Mouse (Mus musculus) erythroblast, embryonic 14.5 days (primary cell): ENCODE data around the gene Fbn1.

Experiments used
- GATA1 ChIP-seq: IDR thresholded peaks from 2 replicates; pipeline ENCODE4 v1.6.1; 2012; ENCODE audit warnings: low read length, inconsistent platforms, mixed read lengths
- TAL1 ChIP-seq: IDR thresholded peaks from 3 replicates; pipeline ENCODE4 v1.6.1; 2012; ENCODE audit warnings: low read length, inconsistent platforms, mixed read lengths

DNA sequence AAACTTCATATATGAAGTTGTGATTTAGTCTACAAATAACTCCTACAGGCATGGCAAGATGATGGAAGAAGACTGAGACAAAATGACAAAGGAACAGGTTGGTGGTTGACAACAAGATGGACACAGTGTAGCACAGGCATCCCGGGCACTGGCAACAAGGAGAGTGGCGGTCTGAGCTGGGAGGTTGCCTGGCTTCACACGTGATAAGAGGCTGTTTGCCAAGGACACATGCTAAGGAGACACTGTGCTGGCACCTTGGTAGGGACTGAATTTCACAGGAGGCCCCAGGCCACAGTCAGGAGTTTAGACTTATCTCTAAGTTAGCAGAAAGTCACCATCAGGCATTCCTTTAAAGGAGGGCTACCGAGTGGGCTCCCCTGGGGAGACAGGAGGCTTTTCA, 88.1 kb downstream of the Fbn1 start:
- no peak for TF ChIP-seq GATA1
- no peak for TF ChIP-seq TAL1
